Comparison of ENCODE assay signal across 13 mouse cellular contexts in the genomic region with DNA sequence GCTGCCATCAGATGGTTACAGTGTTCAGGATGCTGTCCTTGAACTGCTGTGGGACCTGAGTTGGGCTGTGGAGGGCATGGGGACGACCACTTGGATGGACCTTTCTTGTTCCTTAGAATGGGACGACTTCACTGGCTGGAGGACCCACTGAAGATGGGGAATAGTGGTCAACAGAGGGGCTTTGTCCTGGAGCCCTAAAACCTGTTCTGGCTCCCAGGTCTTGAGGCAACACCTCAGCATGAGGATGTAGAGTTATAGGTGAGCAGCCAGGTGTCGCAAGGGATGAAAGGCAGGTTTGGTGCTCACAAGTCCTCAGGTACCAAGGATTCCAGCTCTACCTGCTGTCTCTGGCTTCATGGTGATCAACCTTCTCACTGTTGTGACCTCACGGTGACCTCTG. TPM values are rescaled to one million over a fixed set of nuclear protein-coding genes. Genes with fewer than 3 reads are reported as not detected.
A peak's percentile ranks its signal among the peaks of the same experiment; 100 is the strongest.
DNase-seq lines count a peak whose midpoint lies in the region; ATAC-seq and TF ChIP-seq lines count a peak whose summit lies in the region.
"Had no signal": no experiment of that assay in that cellular context is flagged by ENCODE, and none has a peak within 500 bp of the region (broad histone marks: within the 10 kb centered on the region; RNA-seq: fewer than 3 reads in every experiment).

No protein-coding gene starts in this region.

- H3K36me3 ChIP-seq in embryonic facial prominence, embryonic 14.5 days (ENCODE audit: control insufficient read depth, insufficient read depth, low read length), result peaks cover 21% of the 10 kb centered on the region; the same call in 1 of the 2 replicates
- no peaks in the 10 kb centered on the region for H3K36me3 ChIP-seq in hindbrain, embryonic 14.5 days (replicated peaks; ENCODE audit: control insufficient read depth, insufficient read depth)
- H3K36me3 ChIP-seq in myocyte (ENCODE audit: control insufficient read depth, insufficient read depth), result no peaks in the 10 kb centered on the region
- H3K36me3 ChIP-seq in intestine, embryonic 15.5 days, result no peaks in the 10 kb centered on the region
- H3K36me3 ChIP-seq: liver, embryonic 12.5 days had no signal

- intact Hi-C loops in left cerebral cortex, adult 2 months (cut with DNase I), result no loop called here

- no peak for TF ChIP-seq CTCF in left cerebral cortex, adult 2 months (IDR thresholded peaks at IDR 0.05)

- H3K9me3 ChIP-seq in embryonic facial prominence, embryonic 14.5 days (ENCODE audit: control insufficient read depth, low read length), result no peaks in the 10 kb centered on the region
- H3K9me3 ChIP-seq in hindbrain, embryonic 14.5 days (ENCODE audit: control insufficient read depth, low read length), result no peaks in the 10 kb centered on the region
- no peaks in the 10 kb centered on the region for H3K9me3 ChIP-seq in intestine, embryonic 15.5 days
- H3K9me3 ChIP-seq: liver, embryonic 12.5 days had no signal

- H3ac ChIP-seq in myocyte (ENCODE audit: control insufficient read depth, insufficient read length), result no peak overlapping the region

- H3K27me3 ChIP-seq in embryonic facial prominence, embryonic 14.5 days (replicated peaks; ENCODE audit: control insufficient read depth, insufficient read depth, low read length), result no peaks in the 10 kb centered on the region
- no peaks in the 10 kb centered on the region for H3K27me3 ChIP-seq in hindbrain, embryonic 14.5 days (ENCODE audit: control insufficient read depth, insufficient read depth, low read length)
- H3K27me3 ChIP-seq in myocyte (ENCODE audit: control insufficient read depth, insufficient read depth, insufficient read length), result no peaks in the 10 kb centered on the region
- no peaks in the 10 kb centered on the region for H3K27me3 ChIP-seq in intestine, embryonic 15.5 days (replicated peaks)
- H3K27me3 ChIP-seq: liver, embryonic 12.5 days had no signal

- peak overlapping the region; percentile 92 for H3K27ac ChIP-seq in left cerebral cortex, adult 2 months
- H3K27ac ChIP-seq in embryonic facial prominence, embryonic 14.5 days (replicated peaks; ENCODE audit: low read depth, low read length), result peak overlapping the region; percentile 89
- peak overlapping the region; percentile 88 for H3K27ac ChIP-seq in hindbrain, embryonic 14.5 days
- H3K27ac ChIP-seq in intestine, embryonic 15.5 days, result no peak overlapping the region
- H3K27ac ChIP-seq: liver, embryonic 12.5 days had no signal

- no peak overlapping the region for H3K4me3 ChIP-seq in left cerebral cortex, adult 2 months
- H3K4me3 ChIP-seq in embryonic facial prominence, embryonic 14.5 days (ENCODE audit: low read depth, low read length), result no peak overlapping the region
- H3K4me3 ChIP-seq in hindbrain, embryonic 14.5 days (replicated peaks; ENCODE audit: low read length), result no peak overlapping the region
- H3K4me3 ChIP-seq in myocyte, result no peak overlapping the region
- no peak overlapping the region for H3K4me3 ChIP-seq in intestine, embryonic 15.5 days (replicated peaks)
- H3K4me3 ChIP-seq: liver, embryonic 12.5 days had no signal

- no peak overlapping the region for H3K4me2 ChIP-seq in embryonic facial prominence, embryonic 14.5 days (ENCODE audit: low read depth, low read length)
- H3K4me2 ChIP-seq in hindbrain, embryonic 14.5 days (replicated peaks), result no peak overlapping the region
- H3K4me2 ChIP-seq in myocyte (ENCODE audit: low read depth), result peak overlapping the region; percentile 69
- no peak overlapping the region for H3K4me2 ChIP-seq in intestine, embryonic 15.5 days (replicated peaks)
- H3K4me2 ChIP-seq: liver, embryonic 12.5 days had no signal

- H3K4me1 ChIP-seq in embryonic facial prominence, embryonic 14.5 days (ENCODE audit: control insufficient read depth, insufficient read depth, low read length), result peaks cover 49% of the 10 kb centered on the region
- peaks cover 36% of the 10 kb centered on the region for H3K4me1 ChIP-seq in hindbrain, embryonic 14.5 days (replicated peaks; ENCODE audit: control insufficient read depth, insufficient read depth, low read length)
- peaks cover 12% of the 10 kb centered on the region; the same call in 1 of the 2 replicates for H3K4me1 ChIP-seq in intestine, embryonic 15.5 days (replicated peaks)

- no peak for DNase-seq in left cerebral cortex, adult 2 months (ENCODE audit: extremely low spot score in 1 of 2, low spot score in 2 of 2)
- no peak for DNase-seq in left cerebral cortex, adult 11 months (ENCODE audit: low spot score)
- no peak for DNase-seq in embryonic facial prominence, embryonic 14.5 days (ENCODE audit: low spot score)
- no peak for DNase-seq in hindbrain, embryonic 14.5 days (ENCODE audit: low spot score)
- DNase-seq in adrenal gland, adult 8-10 months, result no peak
- DNase-seq: adrenal gland, postnatal 25 days; kidney, postnatal 14 days had no signal

- ATAC-seq in embryonic facial prominence, embryonic 14.5 days (ENCODE audit: low read depth), result no peak
- ATAC-seq in hindbrain, embryonic 14.5 days (ENCODE audit: low FRiP score), result no peak
- no peak for ATAC-seq in intestine, embryonic 15.5 days

- H3K79me2 ChIP-seq in myocyte (ENCODE audit: control insufficient read depth, insufficient read depth), result peaks cover 46% of the 10 kb centered on the region

- H3K9ac ChIP-seq in embryonic facial prominence, embryonic 14.5 days (ENCODE audit: low read depth, low read length), result no peak overlapping the region
- H3K9ac ChIP-seq in hindbrain, embryonic 14.5 days, result no peak overlapping the region
- H3K9ac ChIP-seq in intestine, embryonic 15.5 days, result no peak overlapping the region
- H3K9ac ChIP-seq: liver, embryonic 12.5 days had no signal

- 79% methylated on average over 4 of the region's 4 CpGs for WGBS in embryonic facial prominence, embryonic 14.5 days
- 93% methylated on average over 4 of the region's 4 CpGs for WGBS in hindbrain, embryonic 14.5 days
- 89% methylated on average over 4 of the region's 4 CpGs for WGBS in intestine, embryonic 15.5 days

- TF ChIP-seq POLR2A in myocyte (IDR thresholded peaks at IDR 0.05; ENCODE audit: insufficient read length, low read depth), result no peak

TF ChIP-seq in myocyte, 11 proteins besides CTCF, POLR2A, EP300 and RAD21:
- no peak for TF ChIP-seq USF1 (IDR thresholded peaks at IDR 0.05; ENCODE audit: low read depth)
- TF ChIP-seq MAX (IDR thresholded peaks at IDR 0.05; ENCODE audit: low read depth), result no peak
- TF ChIP-seq TCF12 (IDR thresholded peaks at IDR 0.05; ENCODE audit: insufficient read depth, poor library complexity, severe bottlenecking), result no peak
- no peak for TF ChIP-seq POLR2AphosphoS2 (IDR thresholded peaks at IDR 0.05; ENCODE audit: insufficient read length, low read depth)
- no peak for TF ChIP-seq TCF3 (IDR thresholded peaks at IDR 0.05; ENCODE audit: insufficient read length, low read depth)
- TF ChIP-seq CEBPB (IDR thresholded peaks at IDR 0.05; ENCODE audit: insufficient read depth, poor library complexity, severe bottlenecking), result no peak
- TF ChIP-seq MYOG (IDR thresholded peaks at IDR 0.05; ENCODE audit: control insufficient read depth in 1 of 3, insufficient read depth in 1 of 3, insufficient read length in 2 of 3, low read depth in 2 of 3), result no peak
- TF ChIP-seq MYOD1 (IDR thresholded peaks at IDR 0.05; ENCODE audit: control insufficient read depth in 1 of 3, insufficient read length in 2 of 3, low read depth in 2 of 3), result no peak
- no peak for TF ChIP-seq E2F4 (IDR thresholded peaks at IDR 0.05; ENCODE audit: insufficient read depth)
- TF ChIP-seq REST (IDR thresholded peaks at IDR 0.05; ENCODE audit: insufficient read depth, insufficient read length), result no peak
- TF ChIP-seq SRF (IDR thresholded peaks at IDR 0.05; ENCODE audit: control insufficient read depth, insufficient read length, low read depth), result no peak

RNA-seq across cellular contexts. Expression of gene Cep295nl, which starts 15.8 kb away (rescaled TPM):
- total RNA-seq in left cerebral cortex, adult 2 months (2021), result 1 to 10 TPM; 1.5 to 1.8 TPM
- 0.63 and 1.2 TPM in 2 replicates for polyA plus RNA-seq in embryonic facial prominence, embryonic 14.5 days (2014; fragmentation: Nextera tagmentation; extraction: Ambion mirVana)
- 0.17 TPM in 1 of 2 replicates, not detected in the other for polyA plus RNA-seq in hindbrain, embryonic 14.5 days (2014; fragmentation: Nextera tagmentation; extraction: Ambion mirVana)
- 0.60 TPM for polyA plus RNA-seq in myocyte (2012; fragmentation: generic; extraction: Trizol)
- polyA plus RNA-seq in intestine, embryonic 15.5 days (2015; fragmentation: Nextera tagmentation; extraction: Ambion mirVana), result 0.23 and 0.24 TPM in 2 replicates
- 1 to 10 TPM in 2 of 4 experiments, under 1 TPM in 2; 0.41 to 2.9 (median 1.6) TPM for total RNA-seq in adrenal gland, adult 8-10 months (2022)
- total RNA-seq: CH12.LX; common myeloid progenitor, adult 5-6 weeks; granulocyte monocyte progenitor cell, adult 5-6 weeks had no signal

RNA-seq across cellular contexts. Expression of gene Timp2, which starts 29.0 kb away (rescaled TPM):
- 100 to 1,000 TPM; 221 to 255 TPM for total RNA-seq in left cerebral cortex, adult 2 months (2021)
- polyA plus RNA-seq in embryonic facial prominence, embryonic 14.5 days (2014; fragmentation: Nextera tagmentation; extraction: Ambion mirVana), result 182 and 196 TPM in 2 replicates
- 94.3 and 114 TPM in 2 replicates for polyA plus RNA-seq in hindbrain, embryonic 14.5 days (2014; fragmentation: Nextera tagmentation; extraction: Ambion mirVana)
- 321 TPM for polyA plus RNA-seq in myocyte (2012; fragmentation: generic; extraction: Trizol)
- 58.8 and 60.2 TPM in 2 replicates for polyA plus RNA-seq in intestine, embryonic 15.5 days (2015; fragmentation: Nextera tagmentation; extraction: Ambion mirVana)
- 100 to 1,000 TPM in 3 of 4 experiments, 10 to 100 TPM in 1; 95.5 to 261 (median 186) TPM for total RNA-seq in adrenal gland, adult 8-10 months (2022)

RNA-seq across cellular contexts. Expression of gene Usp36, which starts 36.4 kb away (rescaled TPM):
- total RNA-seq in left cerebral cortex, adult 2 months (2021), result 10 to 100 TPM; 32.1 to 33.1 TPM
- 15.9 and 16.1 TPM in 2 replicates for polyA plus RNA-seq in embryonic facial prominence, embryonic 14.5 days (2014; fragmentation: Nextera tagmentation; extraction: Ambion mirVana)
- polyA plus RNA-seq in hindbrain, embryonic 14.5 days (2014; fragmentation: Nextera tagmentation; extraction: Ambion mirVana), result 11.9 and 13.6 TPM in 2 replicates
- 19.5 TPM for polyA plus RNA-seq in myocyte (2012; fragmentation: generic; extraction: Trizol)
- 16.8 and 19.7 TPM in 2 replicates for polyA plus RNA-seq in intestine, embryonic 15.5 days (2015; fragmentation: Nextera tagmentation; extraction: Ambion mirVana)
- 10 to 100 TPM; 21.0 to 36.9 (median 28.9) TPM for total RNA-seq in adrenal gland, adult 8-10 months (2022)
